Mouse (Mus musculus): ENCODE results near the gene Cog1. TPM values are rescaled to one million over a fixed set of nuclear protein-coding genes. Genes with fewer than 3 reads are reported as not detected.

Gene Cog1
- total RNA-seq, 2 experiments from 2014 or later, result 18.5 to 19.1 TPM

DNA sequence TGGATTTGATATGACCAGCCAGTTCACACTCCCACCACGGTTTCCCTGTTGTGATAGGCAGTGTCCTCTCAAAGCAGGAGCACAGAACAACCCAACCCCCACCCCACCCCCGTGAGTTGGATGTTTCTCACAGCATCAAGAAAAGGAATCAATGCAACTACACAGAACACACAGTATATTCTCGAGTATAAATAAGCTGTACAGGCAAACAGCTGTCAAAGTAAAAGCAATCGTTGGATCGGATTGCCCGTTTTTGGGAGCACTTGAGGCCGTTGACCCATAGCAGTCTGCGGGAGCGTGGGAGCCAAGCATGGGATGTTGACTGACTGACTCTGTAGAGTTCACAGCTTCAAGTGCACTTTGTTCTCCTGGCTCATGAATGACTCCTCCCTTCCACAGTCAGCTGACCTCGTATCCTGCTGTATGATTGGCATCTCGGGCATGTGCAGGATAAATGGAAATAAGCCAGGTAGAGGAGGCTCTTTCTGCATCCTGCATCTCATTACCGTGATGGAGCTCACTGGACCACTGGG, 49.1 kb downstream of the Cog1 start:
- intact Hi-C loops (cut with DNase I), result no loop called here
- no peak for TF ChIP-seq CTCF (IDR thresholded peaks at IDR 0.05)
- peak overlapping the region; percentile 39 for H3K27ac ChIP-seq
- no peak overlapping the region for H3K4me3 ChIP-seq
- peak; percentile 29 for DNase-seq

- no peak for DNase-seq
- intact Hi-C loops (cut with DNase I), result loop anchor here (5.0 kb wide), 2 partner anchors 52 to 53 kb away; partner anchors contain the start of genes Cdc42ep4 and Cog1
- H3K4me3 ChIP-seq, result no peak overlapping the region
- TF ChIP-seq CTCF (IDR thresholded peaks at IDR 0.05), result no peak
- H3K27ac ChIP-seq, result no peak overlapping the region
These were observed 50.7 kb downstream of the Cog1 start for GRCm38 (mm10) chr11:113699643-113700042.

GRCm38 (mm10) chr11:113703758-113704157, 54.8 kb downstream of the Cog1 start:
- intact Hi-C loops (cut with DNase I), result loop anchor here (1.0 to 5.0 kb wide), 3 partner anchors 49 to 108 kb away; partner anchors contain the start of genes Cdc42ep4 and Cog1
- no peak overlapping the region for H3K27ac ChIP-seq
- no peak overlapping the region for H3K4me3 ChIP-seq
- peak; percentile 78 for DNase-seq
- peak; percentile 98 for TF ChIP-seq CTCF (IDR thresholded peaks at IDR 0.05)

- no peak for DNase-seq
- Histone ChIP-seq H3K4me3 (no peak overlapping the region), H3K27ac (peak overlapping the region; percentile 16; the same call in 1 of the 2 replicates)
- intact Hi-C loops (cut with DNase I), result no loop called here
- no peak for TF ChIP-seq CTCF (IDR thresholded peaks at IDR 0.05)
These were observed 57.1 kb downstream of the Cog1 start for GRCm38 (mm10) chr11:113705966-113706652.

- Histone ChIP-seq H3K4me3 (no peak overlapping the region), H3K27ac (no peak overlapping the region)
- no peak for DNase-seq
- intact Hi-C loops (cut with DNase I), result no loop called here
- TF ChIP-seq CTCF (IDR thresholded peaks at IDR 0.05), result no peak
These were observed 59.8 kb downstream of the Cog1 start for GRCm38 (mm10) chr11:113708629-113709213.

DNA sequence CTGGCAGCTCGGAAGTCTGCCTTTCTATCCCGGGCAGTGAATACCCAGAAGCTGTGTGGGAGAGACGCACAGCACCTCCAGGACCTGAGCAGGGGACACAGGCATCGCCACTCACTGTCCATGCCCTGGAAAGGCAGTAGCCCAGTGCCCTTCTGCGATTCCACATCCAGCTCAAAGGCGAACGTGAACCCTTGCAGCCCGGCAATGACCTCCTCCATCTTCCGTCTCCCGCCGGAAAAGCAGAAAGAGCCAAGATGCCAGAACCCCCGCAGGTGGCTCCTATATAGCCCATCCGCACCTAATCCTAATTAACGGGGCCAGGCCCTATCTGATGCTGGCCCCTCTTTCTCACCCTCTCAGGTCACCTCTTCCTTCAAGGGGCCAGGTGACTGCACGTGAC, 60.3 kb downstream of the Cog1 start:
- Histone ChIP-seq H3K4me3 (no peak overlapping the region), H3K27ac (peak overlapping the region; percentile 69; the same call in 1 of the 2 replicates)
- no peak for TF ChIP-seq CTCF (IDR thresholded peaks at IDR 0.05)
- intact Hi-C loops (cut with DNase I), result no loop called here
- DNase-seq, result no peak

- intact Hi-C loops (cut with DNase I), result no loop called here
- TF ChIP-seq CTCF (IDR thresholded peaks at IDR 0.05), result no peak
- peak within 1 kb of the TSS; percentile 69 for H3K27ac ChIP-seq
- peak within 1 kb of the TSS; percentile 19; the same call in 1 of the 2 replicates for H3K4me3 ChIP-seq
- no peak for DNase-seq
These were observed 60.8 kb downstream of the Cog1 start, which contains the start of gene Cpsf4l for GRCm38 (mm10) chr11:113709731-113710256. TSS of gene Cpsf4l (minus strand) at chr11:113710017.

GRCm38 (mm10) chr11:113710257-113710777, 61.3 kb downstream of the Cog1 start:
- H3K4me3 ChIP-seq, result peak overlapping the region; percentile 19; the same call in 1 of the 2 replicates
- peak overlapping the region; percentile 69 for H3K27ac ChIP-seq
- no peak for DNase-seq
- no peak for TF ChIP-seq CTCF (IDR thresholded peaks at IDR 0.05)
- intact Hi-C loops (cut with DNase I), result no loop called here

GRCm38 (mm10) chr11:113711061-113711460, 62.1 kb downstream of the Cog1 start:
- intact Hi-C loops (cut with DNase I), result no loop called here
- H3K4me3 ChIP-seq, result no peak overlapping the region
- DNase-seq, result no peak
- H3K27ac ChIP-seq, result no peak overlapping the region; the same call in 1 of the 2 replicates
- TF ChIP-seq CTCF (IDR thresholded peaks at IDR 0.05), result no peak

DNA sequence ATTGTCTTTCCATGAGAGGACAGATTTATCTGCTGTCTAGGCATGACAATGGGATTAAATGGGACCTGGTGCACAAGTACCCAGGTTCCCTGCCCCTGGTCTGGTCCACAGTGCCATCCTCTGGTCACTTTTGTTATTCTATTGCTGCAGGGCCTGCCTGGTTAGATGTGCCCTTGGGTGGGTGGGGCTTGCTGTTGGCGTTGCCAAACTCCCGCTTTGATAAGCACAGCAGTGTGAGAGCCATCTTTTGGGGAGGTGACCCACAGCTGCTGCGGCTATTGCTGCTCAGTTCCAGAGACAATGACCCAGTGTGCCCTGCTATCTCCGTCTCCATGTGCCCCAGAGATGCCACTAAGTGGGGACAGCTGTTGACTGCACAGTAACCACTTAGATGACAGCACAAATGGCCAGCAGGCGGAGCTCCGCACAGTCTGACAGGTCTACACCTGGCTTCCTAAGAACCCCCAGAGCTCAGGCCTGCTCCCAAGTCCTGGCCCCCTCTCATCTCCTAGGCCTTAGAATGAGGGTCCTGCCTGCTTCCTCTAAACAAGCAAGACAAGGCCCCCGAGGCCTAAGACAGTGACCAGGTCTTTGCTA, 66.2 kb downstream of the Cog1 start:
- DNase-seq, result no peak
- H3K27ac ChIP-seq, result no peak overlapping the region
- intact Hi-C loops (cut with DNase I), result no loop called here
- H3K4me3 ChIP-seq, result no peak overlapping the region
- TF ChIP-seq CTCF (IDR thresholded peaks at IDR 0.05), result no peak

DNA sequence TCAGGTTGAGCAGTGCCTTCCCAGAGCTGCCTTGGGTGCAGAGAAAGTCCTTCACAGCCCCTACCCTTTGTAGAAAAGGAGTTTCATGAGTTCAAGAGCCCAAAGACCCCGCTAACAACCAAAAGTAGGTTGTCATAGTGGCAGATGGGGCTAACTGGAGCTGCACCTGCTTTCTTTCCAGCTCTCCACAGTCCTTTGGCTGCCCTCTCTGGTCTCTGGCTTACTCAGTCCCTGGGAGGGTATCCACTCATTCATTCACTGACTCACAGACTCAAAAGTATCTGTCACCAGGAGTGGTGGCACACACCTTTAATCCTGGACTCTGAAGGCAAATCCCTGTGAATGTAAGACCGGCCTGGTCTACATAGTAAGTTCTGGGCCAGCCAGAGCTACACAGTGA, 67.2 kb downstream of the Cog1 start:
- no peak overlapping the region for H3K27ac ChIP-seq
- no peak for TF ChIP-seq CTCF (IDR thresholded peaks at IDR 0.05)
- DNase-seq, result no peak
- no peak overlapping the region for H3K4me3 ChIP-seq
- intact Hi-C loops (cut with DNase I), result no loop called here

Other genes starting within 250 kb of the Cog1 start
- not detected for gene Sstr2, start 29.8 kb upstream of the Cog1 start, total RNA-seq (2021)
- gene Slc39a11, start 910 bp downstream of the Cog1 start, total RNA-seq (2021), result 1 to 10 TPM; 1.8 to 3.0 TPM
- gene Fam104a, start 35.0 kb downstream of the Cog1 start, total RNA-seq (2021), result 10 to 100 TPM; 29.0 to 33.0 TPM
- gene D11Wsu47e, start 35.2 kb downstream of the Cog1 start, total RNA-seq (2021), result 1 to 10 TPM; 4.5 to 6.3 TPM
- gene Cpsf4l, start 60.8 kb downstream of the Cog1 start, total RNA-seq (2021), result not detected
- 1 to 10 TPM; 5.2 to 9.1 TPM for gene Cdc42ep4, start 102.7 kb downstream of the Cog1 start, total RNA-seq (2021)